Mouse (Mus musculus) spleen, postnatal 10 days (tissue): ENCODE results near the gene Tmem50b.

Experiments
- DNase-seq, 2 experiments: peaks; one replicate each; pipeline ENCODE4 v3.0.0; 2021 to 2022; ENCODE audit warnings: low spot score in 2 of 2

The Tmem50b gene

GRCm38 (mm10) chr16:91565292-91565951 is 32.2 kb downstream of the Tmem50b start:
- no peak for DNase-seq

- DNase-seq, result no peak
These were observed 32.9 kb downstream of the Tmem50b start for GRCm38 (mm10) chr16:91564580-91565291.

GRCm38 (mm10) chr16:91561541-91562457 is 35.8 kb downstream of the Tmem50b start:
- DNase-seq, result no peak

GRCm38 (mm10) chr16:91561099-91561498 is 36.5 kb downstream of the Tmem50b start:
- peak in 1 of 2 experiments; percentile 52 for DNase-seq

- DNase-seq, result no peak
These were observed 39.9 kb downstream of the Tmem50b start for GRCm38 (mm10) chr16:91557693-91558092.

GRCm38 (mm10) chr16:91557214-91557613 is 40.4 kb downstream of the Tmem50b start:
- DNase-seq, result no peak

- DNase-seq, result no peak
These were observed 40.9 kb downstream of the Tmem50b start for GRCm38 (mm10) chr16:91556659-91557058.

DNA sequence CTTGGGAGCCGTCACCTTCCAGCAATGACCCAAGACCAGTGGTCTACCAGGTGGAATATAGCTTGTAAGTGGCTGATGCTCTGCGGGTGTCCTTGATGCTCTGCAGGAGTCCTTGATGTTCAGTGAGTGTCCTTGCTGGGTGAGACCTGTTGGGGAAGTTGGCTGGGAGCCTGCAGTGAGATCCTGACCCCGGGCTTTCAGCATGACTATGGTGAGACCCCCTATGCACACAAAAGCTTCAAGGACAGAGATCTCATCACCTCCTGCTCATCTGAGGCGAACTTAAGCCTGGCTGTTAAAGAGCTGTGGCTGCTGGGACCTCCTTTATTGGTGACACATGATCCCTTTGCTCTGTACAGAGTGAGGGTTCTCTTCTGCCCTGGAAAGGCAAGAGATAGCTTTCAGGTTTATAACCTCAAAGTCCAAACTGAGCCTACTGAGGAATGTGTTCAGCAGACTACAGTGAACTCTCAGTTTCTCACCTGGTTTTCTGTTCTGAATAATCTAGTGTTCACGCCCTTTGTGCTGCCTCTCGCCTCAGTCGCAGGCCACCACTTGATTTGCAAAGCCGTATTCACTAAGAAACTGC is 42.5 kb downstream of the Tmem50b start:
- no peak for DNase-seq

- DNase-seq, result no peak
These were observed 44.0 kb downstream of the Tmem50b start for GRCm38 (mm10) chr16:91553625-91554024.

- DNase-seq, result no peak
These were observed 45.5 kb downstream of the Tmem50b start for GRCm38 (mm10) chr16:91552072-91552471.

DNA sequence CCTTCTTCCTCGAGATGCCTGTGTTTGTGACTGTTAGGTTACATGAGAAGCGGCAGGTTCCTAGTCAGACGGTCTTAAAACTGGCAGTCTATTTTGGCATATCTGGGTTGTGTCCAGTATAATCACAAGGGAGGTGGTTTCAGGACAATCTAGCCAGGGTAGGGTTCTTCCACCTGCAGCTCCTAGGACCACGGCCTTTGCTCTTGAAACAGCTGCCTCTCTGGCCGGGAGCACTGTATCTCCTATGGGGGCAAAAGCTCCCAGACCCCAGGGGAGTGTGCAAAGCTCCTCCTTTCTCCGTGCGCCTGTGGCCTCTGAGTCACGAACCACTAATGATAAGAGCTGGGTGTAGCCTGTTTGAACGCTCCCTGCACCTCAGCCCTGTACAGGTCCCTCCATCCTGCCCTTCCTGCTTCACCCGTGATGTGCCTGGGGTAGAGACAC is 46.5 kb downstream of the Tmem50b start:
- DNase-seq, result no peak

- DNase-seq, result no peak
These were observed 48.0 kb downstream of the Tmem50b start for GRCm38 (mm10) chr16:91549616-91550015.

DNA sequence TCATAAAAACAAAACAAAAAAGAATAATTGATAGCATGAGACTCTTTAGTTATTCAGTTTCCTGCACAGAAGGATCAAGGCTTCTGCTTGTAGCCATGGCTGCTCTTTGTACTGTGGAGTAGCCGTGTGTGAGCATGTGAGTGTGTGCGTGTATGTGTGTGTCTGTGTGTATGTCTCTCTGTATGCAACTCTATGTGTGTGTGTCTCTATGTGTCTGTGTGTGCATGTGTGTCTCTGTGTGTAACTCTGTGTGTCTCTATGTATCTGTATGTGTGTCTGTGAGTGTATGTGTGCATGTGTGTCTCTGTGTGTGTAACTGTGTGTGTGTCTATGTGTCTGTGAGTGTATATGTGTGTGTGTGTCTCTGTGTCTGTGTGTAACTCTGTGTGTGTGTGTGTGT is 48.6 kb downstream of the Tmem50b start:
- DNase-seq, result no peak

- DNase-seq, result no peak
These were observed 49.0 kb downstream of the Tmem50b start for GRCm38 (mm10) chr16:91548586-91548985.

DNA sequence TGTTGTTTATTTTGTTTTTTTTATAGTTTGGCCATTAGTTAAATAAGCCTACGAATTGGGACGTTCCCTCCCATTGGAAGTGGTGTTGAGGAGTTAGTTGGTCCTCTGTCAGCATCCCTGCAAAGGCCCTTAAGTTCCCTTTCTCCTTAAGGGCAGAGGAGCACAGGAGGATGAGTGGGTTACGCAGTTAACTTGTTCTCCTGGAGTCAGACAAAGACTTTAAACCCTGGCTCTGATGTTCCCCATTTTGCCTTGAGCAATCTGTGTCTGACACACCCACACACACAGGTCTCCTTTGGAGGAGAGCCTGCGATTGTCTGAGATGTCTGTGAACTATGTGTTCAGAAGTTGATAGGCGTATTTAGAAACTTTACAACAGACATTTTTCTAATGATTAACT is 49.6 kb downstream of the Tmem50b start:
- no peak for DNase-seq

- DNase-seq, result peak; percentile 72 to 80
These were observed 50.5 kb downstream of the Tmem50b start, which contains the start of gene Ifngr2 for GRCm38 (mm10) chr16:91546836-91547741. Gene Ifngr2 (plus strand): TSS chr16:91547072.

- peak; percentile 63 to 66 for DNase-seq
These were observed 51.2 kb downstream of the Tmem50b start for GRCm38 (mm10) chr16:91546391-91546835.

DNA sequence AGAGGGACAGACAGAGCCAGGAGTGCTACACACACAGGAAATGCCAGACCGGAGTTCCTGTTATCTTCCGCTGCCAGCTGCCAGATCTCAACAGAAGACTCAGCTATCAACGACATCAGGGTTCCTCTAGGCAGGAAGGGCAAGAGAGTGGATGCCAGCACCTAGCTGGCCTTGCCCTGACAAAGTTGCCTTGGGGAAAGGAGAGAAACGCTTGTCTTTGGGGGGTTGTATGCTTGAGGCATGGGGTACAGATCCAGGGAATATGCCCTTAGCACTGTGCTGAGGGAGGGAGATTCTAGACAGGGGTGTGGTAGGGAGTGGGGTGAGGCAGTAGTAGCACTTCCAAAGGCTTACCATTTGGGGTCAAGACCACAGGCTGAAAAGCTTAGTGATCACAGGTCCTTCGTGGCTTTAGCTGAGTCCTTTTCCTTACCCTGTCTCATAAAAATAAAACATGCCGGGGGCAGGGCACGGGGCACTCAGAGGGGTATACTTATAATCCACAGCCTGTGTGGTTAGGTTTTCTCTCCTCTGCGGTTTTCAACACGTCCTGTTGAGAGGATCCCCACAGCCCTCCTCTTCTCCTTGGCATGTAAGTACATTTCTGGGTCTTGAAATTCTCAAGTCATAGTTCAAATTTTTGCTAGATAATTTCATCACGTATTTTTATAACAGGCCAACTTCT is 51.9 kb downstream of the Tmem50b start:
- DNase-seq, result peak; percentile 65 to 79

DNA sequence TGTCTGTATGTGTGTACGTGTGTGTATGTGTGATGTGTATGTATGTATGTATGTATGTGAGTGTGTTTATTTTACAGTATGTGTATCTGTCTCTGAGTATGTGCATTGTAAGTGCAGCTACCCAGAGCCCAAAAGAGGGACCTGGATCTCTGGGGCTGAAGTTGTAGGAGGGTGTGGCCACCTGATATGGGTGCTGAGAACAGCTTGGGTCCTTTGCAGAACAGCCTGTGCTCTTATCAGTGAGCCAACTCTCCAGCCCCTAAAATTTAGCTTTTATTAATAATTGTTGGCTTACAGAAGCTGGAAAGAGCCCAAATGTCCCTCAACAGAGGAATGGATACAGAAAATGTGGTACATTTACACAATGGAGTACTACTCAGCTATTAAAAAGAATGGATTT is 54.0 kb downstream of the Tmem50b start:
- no peak for DNase-seq

- no peak for DNase-seq
These were observed 56.0 kb downstream of the Tmem50b start for GRCm38 (mm10) chr16:91541573-91542081.
